Mouse (Mus musculus): ENCODE data around the gene Otulin.

- TF ChIP-seq CTCF (IDR thresholded peaks at IDR 0.05; ENCODE audit: low read depth) (no peak), EP300 (IDR thresholded peaks at IDR 0.05; ENCODE audit: low read depth) (peak; percentile 72)
Measured at GRCm38 (mm10) chr15:27497300-27497997, 133.0 kb downstream of the Otulin start.

Measured in liver, embryonic 14.5 days (tissue).